Mouse (Mus musculus) embryonic fibroblast, embryonic 13.5 days (primary cell): ENCODE measurements around the gene Unk.

Source experiments
- CTCF ChIP-seq: IDR thresholded peaks from 2 replicates; pipeline ENCODE4 v1.5.1; 2011; ENCODE audit warnings: mild to moderate bottlenecking, control low read depth, low read length, moderate library complexity, borderline replicate concordance; ENCODE audit not compliant: insufficient read depth
- POLR2A ChIP-seq: IDR thresholded peaks from 2 replicates; pipeline ENCODE4 v1.6.1; 2011; ENCODE audit warnings: low read depth, mild to moderate bottlenecking, control low read depth, low read length, moderate library complexity

GRCm38 (mm10) chr11:116103572-116103971 is 73.5 kb downstream of the Unk start:
- TF ChIP-seq POLR2A: no peak
- TF ChIP-seq CTCF: no peak
